Mouse (Mus musculus): ENCODE measurements around the gene Kcnn1.

Gene Kcnn1

DNA sequence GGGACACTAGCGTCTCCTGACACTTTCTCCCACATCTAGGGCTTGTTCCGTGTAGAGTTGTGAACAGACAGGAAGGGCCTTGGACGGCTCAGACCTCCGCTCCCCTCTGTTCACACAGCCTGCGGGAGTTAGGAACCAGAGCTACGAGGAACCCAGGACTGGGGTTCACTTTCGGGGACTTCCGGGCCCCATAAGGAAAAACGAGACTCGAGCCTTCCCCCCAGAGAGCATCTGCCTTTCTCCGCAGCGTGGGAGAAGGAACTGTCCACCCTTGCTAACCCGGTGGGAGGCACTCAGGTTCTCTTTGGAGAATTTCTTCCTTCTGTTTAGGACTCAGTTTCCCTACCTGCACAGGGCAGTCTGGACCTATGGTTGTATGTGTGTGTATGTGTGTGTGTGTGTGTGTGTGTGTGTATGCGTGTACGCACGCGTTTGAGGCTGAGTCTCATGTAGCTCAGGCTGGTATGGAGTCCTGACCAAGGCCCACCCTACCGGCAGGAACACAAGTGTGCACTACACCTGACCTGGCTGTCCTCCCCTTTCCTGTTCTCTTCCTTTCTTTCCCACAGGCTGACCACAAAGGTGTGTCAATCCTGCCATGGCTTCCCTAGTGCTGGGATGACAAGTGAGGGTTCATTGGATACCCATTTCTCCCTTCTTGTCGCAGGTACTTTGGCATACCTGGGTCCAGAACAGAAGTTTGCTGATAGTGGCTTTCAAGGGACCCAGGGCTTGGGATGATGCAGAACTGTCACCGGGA is 30.0 kb upstream of the Kcnn1 start:
- no peak for DNase-seq

DNA sequence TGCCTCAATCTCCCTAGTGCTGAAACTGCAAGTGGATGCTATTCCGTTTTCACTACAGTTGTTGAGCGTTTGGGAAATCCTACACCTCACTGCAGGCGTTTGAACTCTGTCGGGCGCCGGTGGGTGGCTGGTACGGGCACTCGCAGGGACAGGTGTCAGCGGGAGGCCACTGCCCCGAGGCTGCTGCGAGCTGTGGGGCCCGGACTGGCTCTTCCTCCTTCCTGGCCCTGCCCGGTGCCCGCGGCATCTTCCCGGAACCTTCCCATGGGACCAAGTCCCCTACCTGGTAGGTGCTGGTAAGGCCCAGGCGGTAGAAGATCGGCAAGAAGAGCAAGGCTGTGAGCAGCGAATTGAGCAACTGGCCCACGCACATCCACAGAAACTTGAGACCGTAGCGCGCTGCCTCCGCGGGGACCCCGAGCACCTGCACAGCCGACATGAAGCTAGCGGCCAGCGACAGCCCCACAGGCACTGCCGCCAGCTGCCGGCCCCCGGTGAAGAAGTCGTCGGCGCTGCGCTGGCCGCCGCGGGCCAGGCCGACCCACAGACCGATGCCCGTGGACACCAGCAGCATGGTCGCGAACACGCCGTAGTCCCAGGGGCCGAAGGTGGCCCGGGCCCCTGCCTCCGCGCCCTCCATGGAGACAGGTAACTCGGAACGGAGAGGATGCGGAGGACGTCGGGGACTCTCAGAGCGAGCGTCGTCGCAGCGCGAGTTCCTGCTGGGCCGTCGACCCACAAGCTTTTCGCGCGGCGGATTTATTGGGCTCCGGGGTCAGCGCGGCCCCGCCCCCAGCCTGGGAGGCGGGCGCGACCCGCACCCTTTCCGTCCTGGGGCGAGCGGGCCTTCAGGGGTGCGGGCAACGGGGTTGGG is 29.2 kb upstream of the Kcnn1 start, which contains the start of gene Slc5a5:
Gene Slc5a5, minus strand, starts transcription at position 736 of the 874 bp plus-strand sequence.
- no peak for DNase-seq

DNA sequence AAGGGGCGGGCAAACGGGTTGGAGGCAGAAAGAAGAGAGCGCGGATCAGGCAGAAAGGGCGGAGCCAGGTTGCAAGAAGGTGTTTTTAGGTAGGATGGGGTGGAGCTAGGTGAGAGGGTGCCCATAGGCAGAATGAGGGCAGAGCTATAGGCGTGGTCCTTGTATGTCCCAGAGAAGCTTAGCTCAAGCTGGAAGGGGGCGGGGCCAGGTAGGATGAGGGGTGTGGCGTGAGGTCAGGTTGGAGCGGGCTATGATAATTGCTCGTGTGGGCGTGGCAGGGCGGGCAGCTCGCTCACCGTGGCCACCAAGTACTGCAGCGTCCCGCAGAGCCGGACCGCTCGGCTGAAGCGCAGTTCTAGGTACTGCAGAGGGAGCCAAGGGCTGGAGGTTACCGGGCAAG is 28.3 kb upstream of the Kcnn1 start:
- DNase-seq: no peak

DNA sequence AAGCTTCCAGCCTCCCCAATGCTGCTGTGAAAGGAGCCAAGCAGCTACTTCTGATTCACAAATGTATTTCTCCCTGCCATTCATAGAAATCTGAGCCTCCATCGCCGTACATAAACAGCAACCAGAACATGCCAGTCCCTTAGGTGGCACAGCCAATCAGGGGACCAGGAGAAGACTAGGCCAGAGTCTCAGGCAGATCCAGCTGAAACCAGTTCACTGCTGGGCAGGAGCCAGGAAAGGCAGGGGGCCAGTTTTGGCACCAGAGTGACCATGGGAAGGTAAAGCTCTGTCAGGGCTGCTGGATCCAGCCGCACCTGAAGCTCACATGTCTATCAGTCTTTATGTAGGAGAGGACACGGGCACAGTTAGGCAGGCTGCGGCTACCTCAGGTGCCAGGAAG is 27.6 kb upstream of the Kcnn1 start:
- no peak for DNase-seq

DNA sequence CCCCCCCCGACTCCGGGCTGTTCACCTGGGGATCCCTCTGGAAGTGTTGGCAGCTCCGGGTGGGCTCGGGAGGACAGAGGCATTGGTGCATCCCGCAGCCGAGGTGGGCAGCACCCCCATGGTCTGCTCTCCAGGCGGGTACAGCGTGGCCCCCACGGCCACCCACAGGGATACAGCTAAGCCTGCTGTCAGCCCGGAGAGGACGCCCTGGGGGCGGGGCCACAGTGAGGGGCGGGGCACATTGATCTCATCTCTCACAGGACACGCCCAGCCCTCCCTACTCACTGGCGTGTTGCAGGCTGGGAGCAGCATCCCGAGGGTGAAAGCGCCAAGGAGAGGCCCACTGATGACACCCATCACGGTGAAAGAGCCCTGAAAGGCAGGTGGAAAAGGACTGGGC is 24.6 kb upstream of the Kcnn1 start:
- DNase-seq: no peak

DNA sequence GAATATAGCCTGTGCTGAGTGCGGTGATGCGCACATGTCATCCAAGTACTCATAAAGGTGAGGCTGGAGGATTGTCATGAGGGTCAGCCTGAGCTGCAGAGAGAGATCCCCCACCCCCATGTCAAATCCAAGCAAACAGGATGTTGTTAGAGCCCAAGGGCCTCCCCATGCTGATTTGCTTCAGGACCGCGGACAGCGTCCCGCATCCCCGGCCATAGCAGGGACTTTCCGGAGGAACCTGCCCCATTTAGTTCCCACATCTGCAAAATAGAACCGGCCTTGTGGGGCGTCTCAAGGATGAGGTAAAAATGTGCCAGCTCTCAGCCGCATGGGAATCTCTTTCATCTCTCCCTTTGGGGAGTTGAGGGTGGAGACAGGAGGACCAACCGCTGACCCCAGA is 22.6 kb upstream of the Kcnn1 start:
- no peak for DNase-seq

DNA sequence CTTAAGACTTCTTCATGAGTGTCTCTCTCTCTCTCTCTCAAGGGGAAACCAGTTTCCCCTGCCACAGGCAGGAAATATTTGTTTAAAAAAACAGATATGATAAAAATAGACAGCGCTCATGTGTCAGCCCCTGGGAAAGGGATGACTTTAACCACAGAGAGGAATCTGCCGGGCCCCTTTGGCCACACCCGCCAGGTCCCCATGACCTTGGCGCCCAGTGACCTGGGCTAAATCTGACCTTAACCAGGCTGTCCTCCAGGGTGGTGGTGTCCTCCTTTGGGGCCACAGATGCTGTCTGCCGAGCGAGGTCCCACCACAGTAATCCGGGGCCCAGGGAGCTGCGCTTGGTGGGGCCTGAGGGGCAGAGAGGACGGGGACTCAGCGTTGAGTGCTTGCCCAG is 21.6 kb upstream of the Kcnn1 start:
- no peak for DNase-seq

DNA sequence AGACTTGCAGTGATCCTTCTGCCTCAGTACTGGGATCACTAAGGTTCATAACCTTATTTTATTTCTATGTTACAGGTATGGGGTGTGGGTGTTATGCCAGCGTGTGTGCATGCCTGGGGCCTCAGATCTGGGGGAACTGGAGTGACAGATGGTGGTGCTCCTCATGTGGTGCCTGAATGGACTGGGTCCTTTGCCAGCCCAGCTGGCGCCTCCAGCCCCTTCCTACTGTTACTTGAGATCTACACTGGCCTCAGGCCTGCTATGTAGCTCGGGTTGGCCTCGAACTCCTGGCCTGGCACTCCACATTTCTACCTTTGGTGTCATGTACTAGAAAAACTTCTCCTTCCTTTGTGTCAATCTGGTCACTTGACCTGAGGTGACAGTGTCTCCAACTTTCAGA is 21.1 kb upstream of the Kcnn1 start:
- no peak for DNase-seq

DNA sequence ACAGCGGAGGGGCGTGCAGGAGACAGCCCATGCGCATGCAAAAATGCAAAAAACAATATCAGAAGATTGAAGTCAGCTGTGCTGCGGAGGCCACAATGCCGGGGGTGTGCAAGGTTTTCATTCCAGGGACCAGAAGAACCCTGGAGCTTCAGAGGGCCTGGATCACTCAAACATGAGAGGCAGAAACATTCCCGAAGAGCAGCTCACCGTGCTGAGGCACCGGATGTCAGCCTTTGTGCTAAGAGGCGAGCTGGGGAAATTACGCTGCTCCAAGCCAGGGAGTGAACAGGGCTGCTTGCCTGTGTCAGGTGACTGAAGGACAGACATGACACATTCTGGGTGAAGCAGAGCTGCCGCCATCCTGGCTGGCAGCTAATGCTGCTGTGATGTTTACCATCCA is 17.5 kb upstream of the Kcnn1 start:
- DNase-seq: no peak

DNA sequence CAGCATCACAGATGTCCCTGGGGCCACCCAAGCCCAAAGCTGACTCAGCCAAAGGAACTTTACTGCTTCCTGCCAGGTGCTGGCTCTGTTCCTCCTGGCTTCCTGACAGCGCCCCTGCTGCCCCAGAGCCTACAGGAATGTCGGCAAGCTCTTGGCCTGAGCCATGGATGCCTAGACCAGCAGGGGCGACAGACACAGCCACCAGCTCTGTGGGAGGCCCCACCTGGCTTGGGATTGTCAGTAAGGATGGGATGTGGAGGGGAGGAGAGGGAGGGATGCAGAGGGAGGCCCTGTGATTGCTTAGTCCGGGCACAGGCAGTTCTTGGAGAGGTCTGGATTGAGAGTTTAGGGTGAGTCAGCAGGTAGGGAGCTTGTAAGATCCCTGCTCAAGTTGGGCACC is 17.1 kb upstream of the Kcnn1 start:
- DNase-seq: peak; percentile 92

DNA sequence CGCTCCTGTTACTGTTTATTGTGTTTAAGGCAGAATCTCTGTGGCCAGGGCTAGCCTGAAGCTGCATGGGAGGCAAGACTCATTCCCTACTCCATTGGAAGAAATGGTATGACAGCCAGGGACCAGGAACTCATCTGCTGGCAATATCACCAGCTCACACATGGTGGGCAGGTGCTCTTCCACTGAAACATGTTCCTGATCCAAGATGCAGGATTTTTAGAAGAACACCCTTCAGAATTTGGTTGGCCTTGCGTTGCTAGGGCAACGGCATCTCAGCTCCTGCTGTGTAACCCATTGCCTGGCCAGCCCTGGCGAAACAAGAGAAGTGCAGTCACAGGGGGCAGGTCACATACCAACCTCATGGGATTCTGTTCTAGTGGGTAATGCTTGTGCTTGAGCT is 16.4 kb upstream of the Kcnn1 start:
- DNase-seq: no peak

DNA sequence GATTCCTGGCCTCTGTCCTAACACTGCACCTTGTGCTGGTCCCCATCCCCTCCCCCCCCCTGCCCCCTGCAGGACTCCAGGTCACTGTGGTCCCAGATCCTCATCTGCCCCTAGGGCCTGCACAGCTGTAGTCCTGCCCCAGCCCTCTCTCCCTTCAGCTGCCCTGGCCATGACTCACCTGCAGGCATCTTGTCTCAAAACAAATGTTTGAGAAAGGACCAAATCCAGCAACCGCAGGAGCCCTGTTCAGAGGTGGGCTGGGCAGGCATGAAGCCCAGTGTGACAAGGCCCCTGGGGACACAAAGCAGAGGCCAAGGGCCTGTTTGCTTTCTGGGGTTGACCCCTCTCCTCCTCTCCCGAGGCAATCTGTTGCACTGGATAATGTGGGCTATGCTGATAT is 15.1 kb upstream of the Kcnn1 start:
- no peak for DNase-seq

DNA sequence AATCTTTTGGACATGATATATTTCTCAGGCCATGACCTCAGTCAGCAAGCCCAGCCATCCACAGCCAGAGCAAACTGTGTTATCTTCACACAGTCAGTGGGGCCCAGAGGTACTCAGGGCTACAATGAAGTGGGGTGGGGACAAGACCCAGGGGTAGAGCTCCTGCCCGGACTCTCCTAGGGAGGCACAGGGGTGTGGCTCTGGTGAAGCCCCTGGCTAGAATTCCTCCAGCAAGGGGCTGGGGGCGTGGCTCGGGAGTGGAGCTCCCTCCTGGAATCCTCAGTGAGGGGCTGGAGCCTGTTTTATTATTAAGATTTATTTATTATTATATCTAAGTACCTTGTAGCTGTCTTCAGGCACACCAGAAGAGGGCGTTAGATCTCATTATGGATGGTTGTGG is 13.3 kb upstream of the Kcnn1 start:
- no peak for DNase-seq

DNA sequence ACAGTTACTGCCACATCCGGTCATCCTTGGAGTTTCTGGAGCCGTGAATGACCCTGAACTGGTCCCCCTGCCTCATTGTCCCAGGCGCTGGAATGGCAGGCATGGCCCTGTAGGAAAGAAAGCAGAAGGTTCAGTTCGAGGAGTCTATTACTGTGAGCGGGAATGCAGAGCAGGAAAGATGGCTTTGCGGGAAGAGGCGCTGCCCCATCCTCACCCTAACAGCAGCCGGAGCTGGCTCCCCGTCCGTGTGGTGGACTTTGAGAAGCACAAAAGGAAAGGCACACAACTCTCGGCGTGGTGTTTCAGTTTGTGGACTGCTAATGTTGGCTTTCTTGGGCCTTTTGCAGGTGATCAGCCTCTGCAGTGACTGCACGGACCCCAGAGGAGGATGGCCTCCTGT is 11.4 kb upstream of the Kcnn1 start:
- DNase-seq: no peak

DNA sequence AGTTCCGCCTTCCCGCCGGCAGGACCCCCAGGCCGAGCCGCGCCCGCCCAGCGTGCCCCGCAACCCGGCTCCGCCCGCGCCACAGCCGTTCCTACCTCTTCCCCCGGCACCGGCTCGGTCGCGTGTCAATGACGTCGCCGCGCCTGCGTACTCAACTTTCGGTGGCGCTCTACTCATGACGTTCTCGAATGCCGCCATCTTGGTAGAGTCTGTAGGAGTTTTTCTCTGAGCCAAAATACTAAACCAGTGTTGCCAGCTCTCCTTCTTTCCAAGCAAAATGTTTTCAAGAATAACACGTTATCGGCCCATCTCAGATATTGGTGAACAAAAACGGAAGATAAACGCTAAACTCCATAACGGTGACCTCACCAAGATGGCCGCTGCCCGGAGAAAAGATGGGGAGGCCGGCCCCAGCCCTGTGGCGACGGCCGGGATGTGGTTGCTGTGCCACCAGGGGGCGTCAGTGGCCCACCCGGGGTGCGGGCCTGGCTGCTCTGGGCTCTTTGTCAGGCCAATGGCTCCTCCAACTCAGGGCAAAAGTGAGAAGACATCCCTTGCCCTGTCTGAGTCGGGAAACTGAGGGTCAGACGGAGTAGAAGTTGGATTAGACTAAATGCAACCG is 10.4 kb upstream of the Kcnn1 start, which contains the start of gene Ccdc124:
Gene Ccdc124, minus strand, starts transcription at position 572 of the 622 bp plus-strand sequence.
- DNase-seq: peak; percentile 94

DNA sequence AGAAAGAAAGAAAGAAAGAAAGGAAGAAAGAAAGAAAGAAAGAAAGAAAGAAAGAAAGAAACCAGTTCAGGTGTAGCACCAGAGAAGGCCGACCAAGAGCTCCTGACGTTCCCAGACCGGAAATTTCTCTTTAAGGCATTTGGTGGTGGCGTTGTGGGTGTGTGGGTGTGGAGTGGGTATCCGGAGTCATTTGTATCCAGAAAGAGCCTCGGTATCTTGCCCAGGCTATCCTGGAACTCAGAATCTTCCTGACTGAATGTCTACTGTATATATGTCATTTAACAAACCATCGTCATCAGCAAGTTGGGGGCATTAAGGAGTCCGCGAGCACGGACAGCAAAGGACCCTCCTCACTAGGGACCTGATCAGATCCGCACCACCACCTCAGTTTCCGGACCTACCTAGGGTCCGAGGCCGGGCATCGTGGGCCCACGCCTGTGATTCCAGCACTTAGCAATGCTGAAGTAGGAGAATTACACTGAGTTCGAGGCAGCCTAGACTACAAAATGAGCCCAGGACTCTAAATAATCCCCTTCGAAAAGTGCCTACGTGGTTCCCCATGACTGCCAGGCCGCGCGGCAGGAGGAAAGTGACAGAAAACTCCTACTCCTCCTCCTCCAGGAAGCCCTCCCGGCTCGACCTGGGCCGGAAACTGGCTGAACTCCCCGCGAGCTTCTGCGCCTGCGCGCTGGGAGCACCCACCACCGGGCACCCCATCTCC is 9.7 kb upstream of the Kcnn1 start:
- DNase-seq: no peak

DNA sequence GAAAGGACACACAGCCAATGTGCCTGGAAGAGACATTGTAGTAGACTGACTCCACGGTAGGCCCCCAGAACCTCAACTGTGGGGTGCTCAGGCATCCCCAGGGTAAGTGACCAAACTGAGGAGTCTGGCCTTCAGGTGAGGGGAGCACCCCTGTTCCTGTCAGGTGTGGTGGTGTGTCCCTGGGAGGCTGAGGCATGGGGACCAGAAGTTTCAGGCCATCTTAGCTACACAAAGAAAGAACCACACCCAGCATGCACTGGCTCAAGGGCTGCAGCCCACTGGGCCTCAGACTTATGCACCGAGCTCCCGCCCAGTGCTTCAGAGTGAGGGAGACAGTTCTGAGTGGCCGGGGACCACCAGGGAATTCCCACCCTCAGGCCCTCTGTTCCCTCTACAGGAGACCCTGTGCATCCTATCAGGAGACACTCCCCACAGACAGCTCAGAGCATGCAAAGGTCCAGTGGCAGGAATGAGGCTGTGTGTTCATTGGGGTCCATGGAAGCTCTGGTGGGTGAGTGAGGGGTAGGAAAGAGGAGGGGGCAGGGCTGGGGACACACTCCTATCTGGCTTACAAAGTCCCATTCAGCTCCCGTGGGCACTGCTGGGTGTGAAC is 8.2 kb upstream of the Kcnn1 start:
- no peak for DNase-seq

DNA sequence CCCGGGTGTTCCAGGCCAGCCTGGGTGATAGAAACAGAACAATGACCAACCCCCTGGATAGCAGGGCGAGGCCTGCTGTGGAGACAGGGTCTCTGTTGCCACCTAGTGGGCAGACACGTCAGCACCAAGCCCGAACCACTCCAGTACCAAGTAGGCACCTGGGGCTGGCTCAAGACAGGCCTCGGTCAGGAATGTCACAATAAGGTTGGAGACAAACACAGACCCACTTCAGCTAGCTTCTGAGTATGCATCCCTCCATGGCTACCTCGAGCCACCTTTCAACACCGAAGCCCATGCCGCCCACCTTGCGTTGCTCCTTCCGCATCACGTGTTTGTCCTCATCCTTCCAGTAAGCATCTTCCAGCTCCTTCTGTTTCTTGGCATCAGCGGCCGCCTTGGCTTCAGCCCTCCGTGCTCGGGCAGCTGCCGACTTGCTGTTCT is 6.6 kb upstream of the Kcnn1 start:
- DNase-seq: peak; percentile 62

DNA sequence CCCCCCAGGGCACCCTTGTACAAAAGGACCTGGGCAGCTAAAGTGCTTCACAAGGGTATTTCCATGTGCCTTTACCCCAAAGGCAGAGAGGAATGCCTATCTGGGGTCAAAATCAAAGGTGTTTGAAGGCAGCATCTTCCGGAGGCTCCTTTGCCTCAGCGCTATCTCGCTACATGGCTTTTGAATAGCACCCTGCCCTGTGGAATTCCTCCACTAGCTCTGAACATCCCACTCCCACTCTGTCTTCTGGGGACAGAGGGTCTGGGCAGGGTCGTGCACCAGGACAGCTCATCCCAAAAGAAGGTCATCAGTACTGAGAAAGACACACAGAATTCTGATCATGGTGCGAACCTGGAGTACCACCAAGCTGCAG is 6.1 kb upstream of the Kcnn1 start:
- DNase-seq: no peak

DNA sequence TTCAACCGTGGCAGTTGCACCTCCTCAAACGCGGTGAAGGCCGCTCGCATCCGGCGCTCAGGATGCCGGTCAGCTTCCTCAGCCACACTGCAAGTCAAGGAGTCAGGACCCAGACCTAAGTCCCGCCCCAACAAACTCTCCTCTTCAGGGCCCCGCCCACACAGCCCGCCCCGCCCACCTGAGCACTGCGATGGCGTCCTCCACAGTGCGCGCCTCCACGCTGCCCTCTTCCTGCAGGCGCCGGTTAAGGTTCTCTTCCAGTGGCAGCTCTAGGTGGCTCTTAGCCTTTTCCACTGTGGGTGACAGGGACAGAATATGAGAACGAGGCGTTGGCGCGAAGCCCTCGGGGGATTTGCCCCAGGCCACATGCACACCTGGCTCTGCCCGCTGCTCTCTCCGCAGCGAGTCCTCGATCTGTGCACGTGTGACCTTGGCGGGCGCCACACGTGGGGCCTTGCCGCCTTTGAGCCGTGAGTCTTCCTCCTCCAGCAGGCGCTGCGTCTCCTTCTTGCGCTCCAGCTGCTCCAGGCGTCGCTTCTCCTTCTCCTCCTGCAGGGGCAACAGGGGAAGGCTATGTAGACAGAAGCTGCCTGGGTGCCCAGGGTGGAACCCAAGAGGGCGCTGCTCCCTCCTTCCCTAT is 5.6 kb upstream of the Kcnn1 start:
- peak; percentile 43 for DNase-seq

DNA sequence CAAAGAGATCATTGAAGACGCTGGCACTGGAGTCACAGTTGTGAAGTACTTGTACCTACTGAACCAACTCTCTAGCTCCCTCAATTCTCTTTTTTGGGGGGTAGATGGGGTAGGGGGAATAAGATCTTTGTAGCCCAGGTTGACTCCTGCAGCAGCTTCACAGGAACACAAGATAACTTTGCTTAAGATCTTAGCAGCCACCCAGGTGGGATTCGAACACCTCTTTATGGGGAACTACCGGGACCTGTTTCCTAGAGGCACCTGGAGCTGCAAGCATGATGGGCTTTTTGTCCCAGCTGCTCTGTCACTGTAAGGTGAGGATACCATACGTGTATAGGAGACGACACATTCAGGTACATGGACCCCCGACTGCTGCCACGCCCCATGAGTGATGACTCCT is 3.5 kb upstream of the Kcnn1 start:
- no peak for DNase-seq

DNA sequence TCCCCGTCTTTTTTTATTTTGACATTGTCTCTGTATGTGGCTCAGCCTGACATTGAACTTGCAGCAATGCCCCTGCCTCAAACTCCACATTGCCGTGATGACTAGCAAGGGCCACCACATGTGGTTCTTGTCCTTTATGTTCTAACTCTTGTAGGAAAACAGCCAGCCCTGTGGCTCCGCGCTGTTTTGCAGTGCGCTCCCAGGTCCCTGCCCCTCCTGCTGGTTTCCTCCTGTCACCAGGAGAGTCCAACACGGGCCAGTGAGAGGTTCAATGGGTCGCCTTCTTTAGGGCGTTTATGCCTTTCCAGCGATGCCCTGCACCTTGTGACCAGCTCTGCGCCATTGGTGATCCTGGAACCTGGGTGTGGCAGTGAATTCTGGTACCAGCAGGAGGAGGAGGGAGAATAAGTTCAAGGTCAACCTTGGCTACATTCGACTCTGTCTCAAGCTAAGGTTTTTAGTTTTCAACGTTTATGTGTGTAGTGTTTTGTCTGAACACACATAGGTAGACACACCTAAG is 3.0 kb upstream of the Kcnn1 start:
- DNase-seq: no peak

Data from cerebellum, adult 11 months (tissue).